Mouse (Mus musculus) CH12.LX (cell line): ENCODE measurements at regions not wholly inside any gene's neighbourhood (a gene's known extent, or its start where the extent isn't known, plus 50 kb on each side); places are given as distances from the start of the nearest gene placed in this dataset.

ENCODE experiments used
- DNase-seq: peaks from one replicate; pipeline ENCODE4 v3.0.0-alpha.2; 2013; ENCODE audit errors: extremely low read depth
- H3K27ac ChIP-seq: 2 replicates; pipeline ENCODE4 v1.5.1; 2012; ENCODE audit warnings: low read depth, mild to moderate bottlenecking, control low read depth, moderate library complexity; ENCODE audit not compliant: insufficient read depth
- H3K27me3 ChIP-seq: replicated peaks from 2 replicates; pipeline ENCODE3; 2012; ENCODE audit warnings: inconsistent platforms
- H3K36me3 ChIP-seq, 2 experiments: replicated peaks in 1 of 2; 2 replicates each; pipeline versions ENCODE3 to v1.6.1; 2012; ENCODE audit warnings: inconsistent platforms in 1 of 2, low read length in 1 of 2, mild to moderate bottlenecking in 1 of 2, mixed read lengths in 1 of 2, moderate library complexity in 1 of 2; ENCODE audit not compliant: control insufficient read depth in 1 of 2, insufficient read depth in 1 of 2
- H3K4me1 ChIP-seq, 2 experiments: 2 replicates each; pipeline ENCODE4 v1.6.1; 2012; ENCODE audit warnings: inconsistent platforms in 1 of 2, moderate library complexity in 1 of 2; ENCODE audit not compliant: insufficient read depth in 2 of 2, control insufficient read depth in 1 of 2
- H3K4me2 ChIP-seq: 2 replicates; pipeline ENCODE4 v1.6.1; 2012; ENCODE audit warnings: low read depth, mild to moderate bottlenecking, control low read depth; ENCODE audit not compliant: poor library complexity, insufficient read depth, severe bottlenecking
- H3K4me3 ChIP-seq, 3 experiments: fragments of 150-350 bp in 1 of 3; sonication (generic) in 1 of 3; replicated peaks in 1 of 3; 2 replicates each; pipeline versions ENCODE3 to v1.5.1; 2011 to 2012; ENCODE audit warnings: low read depth in 2 of 3, low read length in 2 of 3, mild to moderate bottlenecking in 2 of 3, moderate library complexity in 2 of 3, control low read depth in 1 of 3, improper control_type of control experiment in 1 of 3, inconsistent platforms in 1 of 3, mixed read lengths in 1 of 3; ENCODE audit not compliant: poor library complexity in 1 of 3
- H3K79me2 ChIP-seq: replicated peaks from 2 replicates; pipeline ENCODE4 v1.6.1; 2012; ENCODE audit warnings: mild to moderate bottlenecking, moderate library complexity; ENCODE audit not compliant: control insufficient read depth, poor library complexity, insufficient read depth, severe bottlenecking; ENCODE audit errors: extremely low read depth
- H3K9ac ChIP-seq: 2 replicates; pipeline ENCODE4 v1.6.1; 2012; ENCODE audit warnings: low read depth, mild to moderate bottlenecking, control low read depth, moderate library complexity; ENCODE audit not compliant: insufficient read depth
- H3K9me3 ChIP-seq: replicated peaks from 2 replicates; pipeline ENCODE3; 2012; ENCODE audit warnings: low read length, inconsistent platforms, mixed read lengths
- BHLHE40 ChIP-seq: IDR thresholded peaks from 2 replicates; pipeline ENCODE4 v1.6.1; 2011; ENCODE audit warnings: mild to moderate bottlenecking, low read depth, low read length, improper control_type of control experiment
- CHD1 ChIP-seq: IDR thresholded peaks from 2 replicates; pipeline ENCODE4 v1.6.1; 2012; ENCODE audit warnings: low read depth, low read length, improper control_type of control experiment, inconsistent platforms
- CHD2 ChIP-seq: IDR thresholded peaks from 2 replicates; pipeline ENCODE4 v1.6.1; 2011; ENCODE audit warnings: low read length, improper control_type of control experiment
- E2F4 ChIP-seq: IDR thresholded peaks from 2 replicates; pipeline ENCODE4 v1.6.1; 2011; ENCODE audit warnings: low read depth, low read length, improper control_type of control experiment; ENCODE audit not compliant: insufficient replicate concordance
- GABPA ChIP-seq: IDR thresholded peaks from 2 replicates; pipeline ENCODE4 v1.6.1; 2012; ENCODE audit warnings: low read depth, low read length, improper control_type of control experiment, inconsistent platforms; ENCODE audit not compliant: insufficient replicate concordance
- HCFC1 ChIP-seq: IDR thresholded peaks from 2 replicates; pipeline ENCODE4 v1.6.1; 2012; ENCODE audit warnings: low read depth, mild to moderate bottlenecking, inconsistent platforms, low read length, improper control_type of control experiment
- IRF4 ChIP-seq: IDR thresholded peaks from 2 replicates; pipeline ENCODE4 v1.6.1; 2014; ENCODE audit warnings: low read depth, mild to moderate bottlenecking, inconsistent platforms, low read length, improper control_type of control experiment
- JUND ChIP-seq: conservative IDR thresholded peaks from 2 replicates; pipeline ENCODE4 v1.6.1; 2011; ENCODE audit warnings: low read depth, low read length, improper control_type of control experiment
- KAT2A ChIP-seq: IDR thresholded peaks from 2 replicates; pipeline ENCODE4 v1.6.1; 2012; ENCODE audit warnings: low read length, improper control_type of control experiment, inconsistent platforms; ENCODE audit not compliant: insufficient replicate concordance
- MEF2A ChIP-seq: IDR thresholded peaks from 2 replicates; pipeline ENCODE4 v1.6.1; 2014; ENCODE audit warnings: low read depth, mild to moderate bottlenecking, inconsistent platforms, low read length, improper control_type of control experiment, borderline replicate concordance
- MYC ChIP-seq: IDR thresholded peaks from 2 replicates; pipeline ENCODE4 v1.6.1; 2011; ENCODE audit warnings: low read depth, mild to moderate bottlenecking, improper control_type of control experiment, low read length
- PAX5 ChIP-seq: IDR thresholded peaks from 2 replicates; pipeline ENCODE4 v1.6.1; 2012; ENCODE audit warnings: low read length, inconsistent platforms, mixed read lengths
- POLR2AphosphoS2 ChIP-seq: IDR thresholded peaks from 2 replicates; pipeline ENCODE4 v1.6.1; 2011; ENCODE audit warnings: low read depth, low read length, improper control_type of control experiment
- RAD21 ChIP-seq: IDR thresholded peaks from 2 replicates; pipeline ENCODE4 v1.6.1; 2011; ENCODE audit warnings: low read depth, mild to moderate bottlenecking, low read length, improper control_type of control experiment, moderate library complexity
- RCOR1 ChIP-seq: conservative IDR thresholded peaks from 2 replicates; pipeline ENCODE4 v1.6.1; 2012; ENCODE audit warnings: low read depth, mild to moderate bottlenecking, inconsistent platforms, low read length, improper control_type of control experiment
- UBTF ChIP-seq: IDR thresholded peaks from 2 replicates; pipeline ENCODE4 v1.6.1; 2012; ENCODE audit warnings: low read depth, mild to moderate bottlenecking, inconsistent platforms, low read length, improper control_type of control experiment, moderate library complexity
- USF2 ChIP-seq: conservative IDR thresholded peaks from 2 replicates; pipeline ENCODE4 v1.6.1; 2011; ENCODE audit warnings: low read depth, low read length, improper control_type of control experiment
- dilution Hi-C: fragments of 300-500 bp; cut with MboI; formaldehyde crosslinking; loops from 2 replicates; pipeline ENCODE4 v1.14.3; 2020; ENCODE audit warnings: low sequenced_read_pairs; ENCODE audit not compliant: extremely low pct_unique_long_range_greater_than_20kb, extremely low pct_ligation_motif_present
- in situ Hi-C: fragments of 300-500 bp; cut with MboI; formaldehyde crosslinking; loops from 3 replicates; pipeline ENCODE4 v1.14.3; 2019; ENCODE audit warnings: low sequenced_read_pairs, low pct_ligation_motif_present, low pct_unique_long_range_greater_than_20kb, mixed read lengths

- dilution Hi-C loops, result no loop called here
- DNase-seq, result no peak
- in situ Hi-C loops, result no loop called here
- H3K4me3 ChIP-seq, result no peak overlapping the region
- no peak overlapping the region for H3K27ac ChIP-seq
- H3K36me3 ChIP-seq, result no peaks in the 10 kb centered on the region
- no peak for TF ChIP-seq CHD2
- H3K9me3 ChIP-seq, result peaks cover 5% of the 10 kb centered on the region
- peaks cover 0 to 31% of the 10 kb centered on the region in 2 experiments; a peak in 2 of 4 replicates for H3K4me1 ChIP-seq
- H3K27me3 ChIP-seq, result no peaks in the 10 kb centered on the region
- H3K79me2 ChIP-seq, result no peaks in the 10 kb centered on the region
- H3K9ac ChIP-seq, result no peak overlapping the region
- no peak overlapping the region for H3K4me2 ChIP-seq
Measured at GRCm38 (mm10) chr17:7623392-7623791, 203.7 kb downstream of the Fndc1 start.

DNA sequence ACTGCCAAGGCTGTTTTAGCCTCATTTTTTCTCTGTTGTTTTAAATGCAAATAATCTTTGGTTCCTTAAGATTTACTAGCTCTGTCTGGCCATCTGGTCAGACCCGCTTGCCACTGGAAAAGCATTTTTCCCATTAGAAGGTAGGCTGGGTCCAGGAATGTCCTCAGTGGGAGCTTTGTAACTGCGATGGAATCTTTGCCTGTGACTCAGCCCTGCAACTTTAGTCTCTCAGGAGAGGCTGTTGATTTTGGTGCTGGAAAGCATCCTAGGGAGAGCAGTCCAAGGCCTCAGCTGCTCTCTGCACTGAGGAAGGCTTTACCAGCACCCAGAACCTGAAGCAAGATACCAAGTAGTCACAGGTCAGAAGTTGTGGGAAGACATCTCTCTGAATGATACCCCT lies 205.8 kb downstream of the Fndc1 start:
- dilution Hi-C loops, result no loop called here
- no peaks in the 10 kb centered on the region for H3K36me3 ChIP-seq
- no peak for DNase-seq
- peaks cover 0 to 31% of the 10 kb centered on the region in 2 experiments; a peak in 2 of 4 replicates for H3K4me1 ChIP-seq
- no peak overlapping the region for H3K4me2 ChIP-seq
- no peak for TF ChIP-seq GABPA
- TF ChIP-seq MEF2A, result no peak
- no peak for TF ChIP-seq USF2
- TF ChIP-seq MYC, result no peak
- TF ChIP-seq CHD1, result no peak
- TF ChIP-seq KAT2A, result no peak
- TF ChIP-seq POLR2AphosphoS2, result no peak
- TF ChIP-seq UBTF, result no peak
- no peak for TF ChIP-seq BHLHE40
- no peak for TF ChIP-seq JUND
- no peak for TF ChIP-seq RAD21
- TF ChIP-seq E2F4, result no peak
- TF ChIP-seq PAX5, result no peak
- no peak for TF ChIP-seq HCFC1
- no peak for TF ChIP-seq IRF4
- TF ChIP-seq RCOR1, result no peak
- H3K9ac ChIP-seq, result no peak overlapping the region
- peaks cover 5% of the 10 kb centered on the region for H3K9me3 ChIP-seq
- no peak overlapping the region for H3K27ac ChIP-seq
- in situ Hi-C loops, result no loop called here
- H3K4me3 ChIP-seq, result no peak overlapping the region
- no peaks in the 10 kb centered on the region for H3K27me3 ChIP-seq
- no peaks in the 10 kb centered on the region for H3K79me2 ChIP-seq
